Mouse (Mus musculus) midbrain, embryonic 10.5 days (tissue): ENCODE measurements around the gene Tmem174. TPM values are rescaled to one million over a fixed set of nuclear protein-coding genes. Genes with fewer than 3 reads are reported as not detected.
A peak's percentile ranks its signal among the peaks of the same experiment; 100 is the strongest.

Experiments
- DNase-seq: peaks from one replicate; pipeline ENCODE4 v3.0.0-alpha.2; 2017; ENCODE audit warnings: low spot score
- H3K27ac ChIP-seq: fragments of 300-500 bp; sonication (generic); replicated peaks from 2 replicates; pipeline ENCODE4 v1.5.1; 2016; ENCODE audit warnings: mild to moderate bottlenecking
- H3K27me3 ChIP-seq: fragments of 300-500 bp; sonication (generic); 2 replicates; pipeline ENCODE4 v1.6.1; 2016; ENCODE audit warnings: low read depth, mild to moderate bottlenecking; ENCODE audit not compliant: poor library complexity, severe bottlenecking
- H3K36me3 ChIP-seq: fragments of 300-500 bp; sonication (generic); 2 replicates; pipeline ENCODE4 v1.6.1; 2016; ENCODE audit warnings: mild to moderate bottlenecking, moderate library complexity
- H3K4me1 ChIP-seq: fragments of 300-500 bp; sonication (generic); 2 replicates; pipeline ENCODE4 v1.6.1; 2016
- H3K4me3 ChIP-seq: fragments of 300-500 bp; sonication (generic); 2 replicates; pipeline ENCODE4 v1.5.1; 2016; ENCODE audit warnings: mild to moderate bottlenecking, moderate library complexity
- H3K9me3 ChIP-seq: fragments of 300-500 bp; sonication (generic); replicated peaks from 2 replicates; pipeline ENCODE4 v1.6.1; 2016; ENCODE audit warnings: mild to moderate bottlenecking
- WGBS: fragments of 180-500 bp; shearing (Covaris S2); methylation state at CpG from one replicate; pipeline ENCODE4 v1.1.7; 2016; 5-methylcytosine and 5-hydroxymethylcytosine counted together
- polyA plus RNA-seq: library from polyadenylated mRNA; unstranded; fragments of >200 nt; fragmentation: Nextera tagmentation; extraction: Ambion mirVana; gene quantifications from 2 replicates; pipeline ENCODE4 v1.2.1, GENCODE M21; 2016

The Tmem174 gene
- polyA plus RNA-seq, 1 experiment from 2014 or later = 0.05 TPM

GRCm38 (mm10) chr13:98654129-98654939, 17.1 kb upstream of the Tmem174 start:
- no peaks in the 10 kb centered on the region for H3K36me3 ChIP-seq
- no peak overlapping the region for H3K4me3 ChIP-seq
- H3K27me3 ChIP-seq = no peaks in the 10 kb centered on the region
- no peak overlapping the region for H3K27ac ChIP-seq
- WGBS = 80% methylated on average over 10 of the region's 10 CpGs
- peaks cover 6% of the 10 kb centered on the region; the same call in 1 of the 2 replicates for H3K4me1 ChIP-seq
- H3K9me3 ChIP-seq = no peaks in the 10 kb centered on the region
- DNase-seq = no peak

- Histone ChIP-seq H3K4me3 (no peak overlapping the region), H3K36me3 (no peaks in the 10 kb centered on the region), H3K27ac (no peak overlapping the region), H3K27me3 (no peaks in the 10 kb centered on the region), H3K9me3 (no peaks in the 10 kb centered on the region), H3K4me1 (peaks cover 6% of the 10 kb centered on the region; the same call in 1 of the 2 replicates)
- 84% methylated on average over 2 of the region's 2 CpGs for WGBS
- DNase-seq = no peak
Measured at GRCm38 (mm10) chr13:98652194-98652593, 15.0 kb upstream of the Tmem174 start.

GRCm38 (mm10) chr13:98651228-98651977, 14.2 kb upstream of the Tmem174 start:
- Histone ChIP-seq H3K36me3 (no peaks in the 10 kb centered on the region), H3K4me3 (no peak overlapping the region), H3K4me1 (peaks cover 6% of the 10 kb centered on the region; the same call in 1 of the 2 replicates), H3K27me3 (no peaks in the 10 kb centered on the region), H3K9me3 (no peaks in the 10 kb centered on the region), H3K27ac (no peak overlapping the region)
- WGBS = 76% methylated on average over 17 of the region's 17 CpGs
- no peak for DNase-seq

- no peaks in the 10 kb centered on the region for H3K9me3 ChIP-seq
- H3K4me1 ChIP-seq = no peaks in the 10 kb centered on the region; the same call in 1 of the 2 replicates
- H3K27me3 ChIP-seq = no peaks in the 10 kb centered on the region
- WGBS = 91% methylated on average over 22 of the region's 22 CpGs
- DNase-seq = no peak
- no peak overlapping the region for H3K27ac ChIP-seq
- no peaks in the 10 kb centered on the region for H3K36me3 ChIP-seq
- no peak overlapping the region for H3K4me3 ChIP-seq
Measured at GRCm38 (mm10) chr13:98647775-98648568, 10.8 kb upstream of the Tmem174 start.

GRCm38 (mm10) chr13:98638507-98639166, 1.4 kb upstream of the Tmem174 start:
- H3K4me1 ChIP-seq = no peaks in the 10 kb centered on the region
- WGBS = 92% methylated on average over 5 of the region's 5 CpGs
- no peaks in the 10 kb centered on the region for H3K36me3 ChIP-seq

GRCm38 (mm10) chr13:98636571-98636970, 639 bp downstream of the Tmem174 start:
- DNase-seq = no peak
- H3K9me3 ChIP-seq = no peaks in the 10 kb centered on the region
- H3K4me1 ChIP-seq = peaks cover under 1% of the 10 kb centered on the region; the same call in 1 of the 2 replicates
- H3K4me3 ChIP-seq = no peak overlapping the region
- H3K27ac ChIP-seq = no peak overlapping the region
- H3K36me3 ChIP-seq = no peaks in the 10 kb centered on the region
- WGBS = 73% methylated on average over 18 of the region's 18 CpGs
- 0 out of 2 replicates have a peak, but pooled peaks cover 11% of the 10 kb centered on the region for H3K27me3 ChIP-seq

More at GRCm38 (mm10) chr13:98638507-98639166, 1.4 kb upstream of the Tmem174 start:
- Histone ChIP-seq H3K9me3 (no peaks in the 10 kb centered on the region), H3K27ac (no peak overlapping the region), H3K4me3 (no peak overlapping the region), H3K27me3 (0 out of 2 replicates have a peak, but pooled peaks cover 11% of the 10 kb centered on the region)
- DNase-seq = no peak

- Histone ChIP-seq H3K9me3 (no peaks in the 10 kb centered on the region), H3K36me3 (no peaks in the 10 kb centered on the region), H3K4me3 (no peak overlapping the region), H3K27me3 (0 out of 2 replicates have a peak, but pooled peaks cover 20% of the 10 kb centered on the region), H3K27ac (no peak overlapping the region), H3K4me1 (peaks cover 13% of the 10 kb centered on the region)
- DNase-seq = peak; percentile 29
- WGBS = 64% methylated on average over 6 of the region's 6 CpGs
Measured at GRCm38 (mm10) chr13:98633641-98634484, 3.3 kb downstream of the Tmem174 start.

- Histone ChIP-seq H3K27ac (no peak overlapping the region), H3K4me3 (no peak overlapping the region), H3K36me3 (no peaks in the 10 kb centered on the region), H3K4me1 (peaks cover 13% of the 10 kb centered on the region), H3K9me3 (no peaks in the 10 kb centered on the region), H3K27me3 (0 out of 2 replicates have a peak, but pooled peaks cover 20% of the 10 kb centered on the region)
- DNase-seq = no peak
- 77% methylated on average over 9 of the region's 9 CpGs for WGBS
Measured at GRCm38 (mm10) chr13:98632306-98632942, 4.8 kb downstream of the Tmem174 start.

GRCm38 (mm10) chr13:98631105-98631838, 5.9 kb downstream of the Tmem174 start:
- WGBS = 57% methylated on average over 20 of the region's 20 CpGs

GRCm38 (mm10) chr13:98626736-98627135, 10.5 kb downstream of the Tmem174 start:
- Histone ChIP-seq H3K27me3 (0 out of 2 replicates have a peak, but pooled peaks cover 9% of the 10 kb centered on the region), H3K36me3 (no peaks in the 10 kb centered on the region), H3K4me1 (peaks cover 18% of the 10 kb centered on the region), H3K9me3 (no peaks in the 10 kb centered on the region), H3K27ac (no peak overlapping the region), H3K4me3 (no peak overlapping the region)
- DNase-seq = no peak
- WGBS = 94% methylated on average over 20 of the region's 20 CpGs

More at GRCm38 (mm10) chr13:98631105-98631838, 5.9 kb downstream of the Tmem174 start:
- peaks cover 13% of the 10 kb centered on the region for H3K4me1 ChIP-seq
- peak overlapping the region; percentile 64 for H3K27ac ChIP-seq
- no peak overlapping the region for H3K4me3 ChIP-seq
- no peak for DNase-seq
- H3K9me3 ChIP-seq = no peaks in the 10 kb centered on the region
- no peaks in the 10 kb centered on the region for H3K36me3 ChIP-seq
- H3K27me3 ChIP-seq = 0 out of 2 replicates have a peak, but pooled peaks cover 11% of the 10 kb centered on the region
